Mouse (Mus musculus): ENCODE measurements around the gene Ssbp2.

DNA sequence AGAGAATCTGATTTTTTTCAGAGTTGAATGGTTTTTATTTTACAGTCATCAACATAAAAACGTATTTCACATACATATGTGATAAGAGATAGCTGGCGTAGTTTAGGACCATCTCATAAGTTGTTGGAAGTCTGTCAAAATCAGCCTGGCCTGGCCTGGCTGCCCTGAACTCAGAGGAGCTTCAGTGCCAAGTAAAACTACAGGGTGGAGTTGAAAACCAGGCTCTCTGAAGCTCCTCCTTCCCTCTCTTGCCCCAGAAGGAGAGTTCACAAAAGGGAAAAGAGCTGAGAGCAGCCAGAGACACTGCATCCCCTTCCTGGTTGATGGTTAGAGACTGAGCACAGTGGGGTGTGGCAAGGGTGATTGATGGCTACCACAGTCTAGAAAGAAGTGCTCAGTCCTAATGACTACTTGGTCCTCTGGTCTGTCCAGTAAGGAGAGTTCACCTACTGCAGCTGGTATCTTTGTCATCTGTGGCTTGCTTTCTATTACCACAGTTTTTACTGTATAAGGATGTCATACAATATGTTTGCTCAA lies 236.1 kb downstream of the Ssbp2 start:
- TF ChIP-seq CTCF (IDR thresholded peaks at IDR 0.05; ENCODE audit: control insufficient read depth, insufficient read depth, insufficient replicate concordance, low read depth, low read length) (no peak), POLR2A (IDR thresholded peaks at IDR 0.05; ENCODE audit: control insufficient read depth, low read depth, low read length) (no peak)

Measured in testis, adult 2 months (tissue).